Comparison of ENCODE assay signal across 30 mouse cellular contexts in genomic region chr11:108068430-108068829, GRCm38 (mm10).
DNase-seq lines count a peak whose midpoint lies in the region; ATAC-seq and TF ChIP-seq lines count a peak whose summit lies in the region.
"Had no signal": no experiment of that assay in that cellular context is flagged by ENCODE, and none has a peak within 500 bp of the region (broad histone marks: within the 10 kb centered on the region; RNA-seq: fewer than 3 reads in every experiment).

No protein-coding gene starts in this region.

- peak; percentile 50 for DNase-seq in CD4-positive helper T cell, adult 2 months (ENCODE audit: low read depth, low spot score)
- peak; percentile 46 for DNase-seq in CH12.LX (ENCODE audit: extremely low read depth)
- DNase-seq in heart, postnatal 14 days: no peak
- DNase-seq in heart, adult 11 months: no peak
- no peak for DNase-seq in cerebellum, adult 2 months
- DNase-seq: adrenal gland, postnatal 25 days; cerebellum, adult 18-20 months; cerebellum, postnatal 25 days; gastrocnemius, postnatal 10 days; heart, adult 18-20 months; kidney, adult 2 months; kidney, postnatal 4 days; layer of hippocampus, postnatal 36 days; left cerebral cortex, postnatal 4 days; liver, postnatal 0 days; lung, postnatal 36 days; retina, postnatal 1 day; right cerebral cortex, postnatal 14 days; thymus, postnatal 14 days had no signal

- H3K36me3 ChIP-seq in CH12.LX (replicated peaks in 1 of 2; ENCODE audit: control insufficient read depth in 1 of 2, insufficient read depth in 1 of 2, low read length in 1 of 2): peaks cover 2 to 46% of the 10 kb centered on the region in 2 experiments
- H3K36me3 ChIP-seq: G1E; hindbrain, embryonic 10.5 days; hindbrain, embryonic 15.5 days; intestine, embryonic 15.5 days; liver, embryonic 12.5 days; midbrain, embryonic 15.5 days had no signal

- TF ChIP-seq RAD21 in CH12.LX (IDR thresholded peaks at IDR 0.05; ENCODE audit: low read depth, low read length): no peak

- no peaks in the 10 kb centered on the region for H3K9me3 ChIP-seq in CH12.LX (replicated peaks; ENCODE audit: low read length)
- H3K9me3 ChIP-seq: hindbrain, embryonic 10.5 days; hindbrain, embryonic 15.5 days; intestine, embryonic 15.5 days; liver, embryonic 12.5 days; midbrain, embryonic 15.5 days had no signal

- no peak overlapping the region for H3K4me3 ChIP-seq in CH12.LX (replicated peaks in 1 of 3; ENCODE audit: low read depth in 2 of 3, low read length in 2 of 3, poor library complexity in 1 of 3)
- H3K4me3 ChIP-seq in cerebellum, adult 2 months (replicated peaks; ENCODE audit: insufficient read depth, low read depth, low read length): no peak overlapping the region
- H3K4me3 ChIP-seq: hindbrain, embryonic 10.5 days; hindbrain, embryonic 15.5 days; intestine, embryonic 15.5 days; liver, embryonic 12.5 days; midbrain, embryonic 15.5 days had no signal

- H3K27ac ChIP-seq in CH12.LX (ENCODE audit: insufficient read depth, low read depth): no peak overlapping the region
- no peak overlapping the region for H3K27ac ChIP-seq in cerebellum, adult 2 months (ENCODE audit: insufficient read depth, low read length)
- H3K27ac ChIP-seq: hindbrain, embryonic 10.5 days; hindbrain, embryonic 15.5 days; intestine, embryonic 15.5 days; liver, embryonic 12.5 days; midbrain, embryonic 15.5 days had no signal

- 94% methylated on average over 5 of the region's 5 CpGs for WGBS in cerebellum, adult 2 months

- H3K9ac ChIP-seq in CH12.LX (ENCODE audit: insufficient read depth, low read depth): no peak overlapping the region
- H3K9ac ChIP-seq: hindbrain, embryonic 15.5 days; intestine, embryonic 15.5 days; liver, embryonic 12.5 days; liver, postnatal 0 days; midbrain, embryonic 15.5 days had no signal

- TF ChIP-seq EP300 in CH12.LX (IDR thresholded peaks at IDR 0.05; ENCODE audit: low read length): peak; percentile 49; the same call in 1 of the 2 replicates

- H3K4me1 ChIP-seq in CH12.LX (ENCODE audit: control insufficient read depth in 1 of 2, insufficient read depth in 2 of 2): peaks cover 0 to 13% of the 10 kb centered on the region in 2 experiments; a peak in 1 of 4 replicates
- no peaks in the 10 kb centered on the region for H3K4me1 ChIP-seq in cerebellum, adult 2 months (ENCODE audit: control insufficient read depth, insufficient read depth, low read length)
- H3K4me1 ChIP-seq: hindbrain, embryonic 15.5 days; intestine, embryonic 15.5 days; liver, embryonic 12.5 days; midbrain, embryonic 15.5 days had no signal

- H3K27me3 ChIP-seq in CH12.LX (replicated peaks): no peaks in the 10 kb centered on the region
- no peaks in the 10 kb centered on the region for H3K27me3 ChIP-seq in cerebellum, adult 2 months (ENCODE audit: control insufficient read depth, insufficient read depth, low read length)
- H3K27me3 ChIP-seq: hindbrain, embryonic 15.5 days; intestine, embryonic 15.5 days; liver, embryonic 12.5 days; midbrain, embryonic 15.5 days; Patski had no signal

- in situ Hi-C loops in CH12.LX (cut with MboI; ENCODE audit: low pct_ligation_motif_present, low pct_unique_long_range_greater_than_20kb, low sequenced_read_pairs): no loop called here

- dilution Hi-C loops in CH12.LX (cut with MboI; ENCODE audit: extremely low pct_ligation_motif_present, extremely low pct_unique_long_range_greater_than_20kb, low sequenced_read_pairs): no loop called here

- no peaks in the 10 kb centered on the region for H3K79me2 ChIP-seq in CH12.LX (replicated peaks; ENCODE audit: control insufficient read depth, extremely low read depth, insufficient read depth, poor library complexity, severe bottlenecking)

- no peak for TF ChIP-seq CTCF in CH12.LX (conservative IDR thresholded peaks at IDR 0.05 in 1 of 2, IDR thresholded peaks at IDR 0.05 in 1 of 2; ENCODE audit: low read depth in 2 of 2, low read length in 2 of 2)
- no peak for TF ChIP-seq CTCF in cerebellum, adult 2 months (IDR thresholded peaks at IDR 0.05; ENCODE audit: borderline replicate concordance, insufficient read depth, low read depth, low read length)

- ATAC-seq in common myeloid progenitor, adult 5-6 weeks (replicated peaks; ENCODE audit: low read depth, poor library complexity, severe bottlenecking): peak; percentile 90
- ATAC-seq in megakaryocyte, adult 5-6 weeks (ENCODE audit: poor library complexity, severe bottlenecking): peak; percentile 64
- no peak for ATAC-seq in erythroblast, adult 5-6 weeks (replicated peaks; ENCODE audit: low FRiP score, poor library complexity, severe bottlenecking)
- ATAC-seq: intestine, embryonic 15.5 days; liver, embryonic 12.5 days; liver, postnatal 0 days; midbrain, embryonic 15.5 days; Patski had no signal

- H3K4me2 ChIP-seq in CH12.LX (ENCODE audit: insufficient read depth, low read depth, poor library complexity, severe bottlenecking): no peak overlapping the region
- H3K4me2 ChIP-seq: heart, embryonic 11.5 days; hindbrain, embryonic 15.5 days; intestine, embryonic 15.5 days; liver, embryonic 12.5 days; midbrain, embryonic 15.5 days had no signal

- intact Hi-C loops in heart, postnatal 14 days (cut with DNase I): no loop called here

- no peak for TF ChIP-seq POLR2A in CH12.LX (IDR thresholded peaks at IDR 0.05; ENCODE audit: low read depth, low read length)
- no peak for TF ChIP-seq POLR2A in cerebellum, adult 2 months (IDR thresholded peaks at IDR 0.05; ENCODE audit: borderline replicate concordance, insufficient read depth, low read length)

TF ChIP-seq in CH12.LX, 34 proteins besides CTCF, POLR2A, EP300 and RAD21:
- TF ChIP-seq ZC3H11A (IDR thresholded peaks at IDR 0.05; ENCODE audit: low read depth, low read length): no peak
- TF ChIP-seq NELFE (IDR thresholded peaks at IDR 0.05; ENCODE audit: low read depth, low read length): no peak
- peak; percentile 18; the same call in 1 of the 2 replicates for TF ChIP-seq USF1 (IDR thresholded peaks at IDR 0.05; ENCODE audit: low read depth, low read length)
- TF ChIP-seq MAFK (IDR thresholded peaks at IDR 0.05; ENCODE audit: insufficient replicate concordance, low read length): 0 out of 2 replicates have a peak, but pooled peaks have one; percentile 41
- peak; percentile 42 for TF ChIP-seq BHLHE40 (IDR thresholded peaks at IDR 0.05; ENCODE audit: low read depth, low read length)
- TF ChIP-seq USF2 (conservative IDR thresholded peaks at IDR 0.05; ENCODE audit: low read depth, low read length): 0 out of 2 replicates have a peak, but pooled peaks have one; percentile 5
TF ChIP-seq in CH12.LX: peak in this region for 4.

Comparison
In these comparisons a context has a peak if more than half of its experiments do, and no peak if none do; other contexts are left out.
1. DNase-seq: peak in CD4-positive helper T cell, adult 2 months (single experiment) and CH12.LX (single experiment); none in heart, postnatal 14 days (0 of 2), heart, adult 11 months (single experiment) and cerebellum, adult 2 months (0 of 2).